ENCODE assay signal across 16 mouse cellular contexts in the genomic region with DNA sequence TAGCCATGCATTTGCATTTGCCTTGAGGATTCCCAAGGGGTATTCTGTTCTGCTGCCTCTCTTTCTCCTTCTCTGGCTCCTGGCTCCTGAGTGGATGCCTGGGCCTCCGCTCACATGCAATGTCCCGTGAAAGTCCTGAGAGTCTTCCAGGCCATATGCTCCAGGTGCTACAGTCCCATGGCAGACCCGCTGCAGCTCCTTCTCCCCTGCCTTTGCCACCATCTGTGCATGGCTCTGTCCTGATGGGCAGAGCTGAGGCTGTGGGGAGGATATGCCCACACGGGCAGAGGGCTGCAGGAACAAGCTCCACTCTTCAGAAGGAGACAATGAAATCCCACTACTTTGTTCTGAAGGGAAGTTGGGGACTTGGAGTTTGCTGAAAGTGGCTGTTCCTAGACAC.
DNase-seq lines count a peak whose midpoint lies in the region; ATAC-seq and TF ChIP-seq lines count a peak whose summit lies in the region.
"Had no signal": no experiment of that assay in that cellular context is flagged by ENCODE, and none has a peak within 500 bp of the region (broad histone marks: within the 10 kb centered on the region; RNA-seq: fewer than 3 reads in every experiment).

No protein-coding gene starts in this region.

- H3K27ac ChIP-seq in hindbrain, embryonic 16.5 days (ENCODE audit: low read depth, low read length): peak overlapping the region; percentile 23; the same call in 1 of the 2 replicates
- H3K27ac ChIP-seq in hindbrain, embryonic 12.5 days: no peak overlapping the region
- peak overlapping the region; percentile 23; the same call in 1 of the 2 replicates for H3K27ac ChIP-seq in limb, embryonic 12.5 days
- no peak overlapping the region for H3K27ac ChIP-seq in intestine, postnatal 0 days (ENCODE audit: low read depth, low read length)
- H3K27ac ChIP-seq in kidney, embryonic 16.5 days (ENCODE audit: low read length): no peak overlapping the region
- H3K27ac ChIP-seq: intestine, embryonic 15.5 days; kidney, postnatal 0 days; left cerebral cortex, adult 2 months; limb, embryonic 15.5 days had no signal

- H3K27me3 ChIP-seq in hindbrain, embryonic 16.5 days (replicated peaks; ENCODE audit: control insufficient read depth, insufficient read depth, low read length): no peaks in the 10 kb centered on the region
- no peaks in the 10 kb centered on the region for H3K27me3 ChIP-seq in hindbrain, embryonic 12.5 days
- H3K27me3 ChIP-seq in limb, embryonic 12.5 days: no peaks in the 10 kb centered on the region
- H3K27me3 ChIP-seq in intestine, postnatal 0 days (replicated peaks; ENCODE audit: control insufficient read depth, insufficient read depth, low read length): no peaks in the 10 kb centered on the region
- H3K27me3 ChIP-seq in kidney, embryonic 16.5 days (ENCODE audit: insufficient read depth, low read length): no peaks in the 10 kb centered on the region
- H3K27me3 ChIP-seq: heart, embryonic 12.5 days; intestine, embryonic 15.5 days; limb, embryonic 15.5 days had no signal

- no peaks in the 10 kb centered on the region for H3K9me3 ChIP-seq in hindbrain, embryonic 16.5 days (ENCODE audit: control insufficient read depth, low read length)
- no peaks in the 10 kb centered on the region for H3K9me3 ChIP-seq in hindbrain, embryonic 12.5 days (replicated peaks)
- H3K9me3 ChIP-seq in limb, embryonic 12.5 days: no peaks in the 10 kb centered on the region
- no peaks in the 10 kb centered on the region for H3K9me3 ChIP-seq in intestine, postnatal 0 days (ENCODE audit: control insufficient read depth)
- H3K9me3 ChIP-seq in kidney, embryonic 16.5 days (ENCODE audit: low read length): no peaks in the 10 kb centered on the region
- H3K9me3 ChIP-seq: heart, embryonic 12.5 days; intestine, embryonic 15.5 days; limb, embryonic 15.5 days had no signal

- no peak overlapping the region for H3K9ac ChIP-seq in hindbrain, embryonic 16.5 days (ENCODE audit: low read depth, low read length)
- H3K9ac ChIP-seq in hindbrain, embryonic 12.5 days: no peak overlapping the region
- no peak overlapping the region for H3K9ac ChIP-seq in limb, embryonic 12.5 days (replicated peaks)
- no peak overlapping the region for H3K9ac ChIP-seq in intestine, postnatal 0 days (ENCODE audit: low read depth, low read length)
- H3K9ac ChIP-seq in kidney, embryonic 16.5 days (replicated peaks; ENCODE audit: low read length): no peak overlapping the region
- H3K9ac ChIP-seq: heart, embryonic 12.5 days; intestine, embryonic 15.5 days; limb, embryonic 15.5 days had no signal

- ATAC-seq in hindbrain, embryonic 16.5 days: peak; percentile 71
- ATAC-seq in hindbrain, embryonic 12.5 days (ENCODE audit: low FRiP score): no peak
- ATAC-seq in limb, embryonic 12.5 days (ENCODE audit: insufficient number of reproducible peaks, insufficient read depth, low FRiP score, low TSS enrichment, low read depth): no peak
- ATAC-seq in intestine, postnatal 0 days: no peak
- ATAC-seq in kidney, embryonic 16.5 days (ENCODE audit: low FRiP score, low TSS enrichment): no peak
- ATAC-seq: intestine, embryonic 15.5 days had no signal

- DNase-seq in cerebellum, adult 11-12 months: peak; percentile 95
- peak; percentile 95 for DNase-seq in cerebellum, adult 9-11 months
- DNase-seq: lung, postnatal 10 days; right cerebral cortex, adult 18-20 months; thymus, adult 18-20 months had no signal

- H3K36me3 ChIP-seq in hindbrain, embryonic 16.5 days (ENCODE audit: control insufficient read depth, insufficient read depth, low read length): no peaks in the 10 kb centered on the region
- H3K36me3 ChIP-seq in hindbrain, embryonic 12.5 days: no peaks in the 10 kb centered on the region
- H3K36me3 ChIP-seq in limb, embryonic 12.5 days: no peaks in the 10 kb centered on the region
- H3K36me3 ChIP-seq in intestine, postnatal 0 days (ENCODE audit: control insufficient read depth, insufficient read depth): no peaks in the 10 kb centered on the region
- no peaks in the 10 kb centered on the region for H3K36me3 ChIP-seq in kidney, embryonic 16.5 days (ENCODE audit: insufficient read depth, low read length)
- H3K36me3 ChIP-seq: heart, embryonic 12.5 days; intestine, embryonic 15.5 days; limb, embryonic 15.5 days had no signal

- no peak for TF ChIP-seq CTCF in intestine, postnatal 0 days (IDR thresholded peaks at IDR 0.05; ENCODE audit: low read depth)

- no peaks in the 10 kb centered on the region for H3K4me1 ChIP-seq in hindbrain, embryonic 16.5 days (ENCODE audit: control insufficient read depth, insufficient read depth, low read depth, low read length)
- peaks cover 18% of the 10 kb centered on the region for H3K4me1 ChIP-seq in hindbrain, embryonic 12.5 days
- peaks cover 14% of the 10 kb centered on the region; the same call in 1 of the 2 replicates for H3K4me1 ChIP-seq in limb, embryonic 12.5 days (replicated peaks)
- H3K4me1 ChIP-seq in intestine, postnatal 0 days (replicated peaks; ENCODE audit: control insufficient read depth, insufficient read depth, low read length): no peaks in the 10 kb centered on the region
- no peaks in the 10 kb centered on the region for H3K4me1 ChIP-seq in kidney, embryonic 16.5 days (ENCODE audit: insufficient read depth, low read length)
- H3K4me1 ChIP-seq: heart, embryonic 12.5 days; intestine, embryonic 15.5 days had no signal

- H3K4me2 ChIP-seq in hindbrain, embryonic 16.5 days (ENCODE audit: low read length): no peak overlapping the region
- no peak overlapping the region for H3K4me2 ChIP-seq in hindbrain, embryonic 12.5 days (replicated peaks)
- H3K4me2 ChIP-seq in limb, embryonic 12.5 days: no peak overlapping the region
- no peak overlapping the region for H3K4me2 ChIP-seq in intestine, postnatal 0 days (replicated peaks; ENCODE audit: low read depth)
- no peak overlapping the region for H3K4me2 ChIP-seq in kidney, embryonic 16.5 days (replicated peaks; ENCODE audit: low read depth, low read length)
- H3K4me2 ChIP-seq: heart, embryonic 12.5 days; intestine, embryonic 15.5 days; limb, embryonic 15.5 days had no signal

- no peak overlapping the region for H3K4me3 ChIP-seq in hindbrain, embryonic 16.5 days (ENCODE audit: low read length)
- no peak overlapping the region for H3K4me3 ChIP-seq in hindbrain, embryonic 12.5 days
- no peak overlapping the region for H3K4me3 ChIP-seq in limb, embryonic 12.5 days (replicated peaks)
- H3K4me3 ChIP-seq in intestine, postnatal 0 days (ENCODE audit: low read depth, low read length): no peak overlapping the region
- H3K4me3 ChIP-seq in kidney, embryonic 16.5 days (ENCODE audit: low read length): no peak overlapping the region
- H3K4me3 ChIP-seq: erythroblast, embryonic 14.5 days; heart, embryonic 12.5 days; intestine, embryonic 15.5 days; left cerebral cortex, adult 2 months; limb, embryonic 15.5 days had no signal

- 58% methylated on average over 4 of the region's 4 CpGs for WGBS in hindbrain, embryonic 16.5 days
- WGBS in hindbrain, embryonic 12.5 days: 72% methylated on average over 4 of the region's 4 CpGs
- whole genome bisulfite sequencing in limb, embryonic 12.5 days: 75% methylated on average over 4 of the region's 4 CpGs
- 84% methylated on average over 4 of the region's 4 CpGs for WGBS in intestine, postnatal 0 days
- WGBS in kidney, embryonic 16.5 days: 81% methylated on average over 4 of the region's 4 CpGs

Comparison
In these comparisons a context has a peak if more than half of its experiments do, and no peak if none do; other contexts are left out.
1. H3K27ac ChIP-seq: peak in hindbrain, embryonic 16.5 days (single experiment) and limb, embryonic 12.5 days (single experiment); none in hindbrain, embryonic 12.5 days (single experiment), intestine, postnatal 0 days (single experiment) and kidney, embryonic 16.5 days (single experiment).